Mouse (Mus musculus) heart, embryonic 11.5 days (tissue): Measurements from ENCODE around the gene Top1. TPM values are rescaled to one million over a fixed set of nuclear protein-coding genes. Genes with fewer than 3 reads are reported as not detected.

Experiments used
- ATAC-seq: fragments of 200-750 bp; cut with Nextera tagmentation; replicated peaks from 2 replicates; pipeline ENCODE4 v1.8.0; 2017; ENCODE audit warnings: moderate library complexity; ENCODE audit not compliant: insufficient number of reproducible peaks, low FRiP score, low TSS enrichment
- H3K27ac ChIP-seq: fragments of 300-500 bp; sonication (generic); 2 replicates; pipeline ENCODE4 v1.5.1; 2014; ENCODE audit warnings: mild to moderate bottlenecking, low read depth, low read length
- H3K27me3 ChIP-seq: fragments of 300-500 bp; sonication (generic); 2 replicates; pipeline ENCODE4 v1.6.1; 2014; ENCODE audit warnings: mild to moderate bottlenecking, low read length, mixed read lengths; ENCODE audit not compliant: control insufficient read depth, insufficient read depth
- H3K36me3 ChIP-seq: fragments of 300-500 bp; sonication (generic); 2 replicates; pipeline ENCODE4 v1.6.1; 2014; ENCODE audit warnings: mild to moderate bottlenecking, low read length, moderate library complexity, mixed read lengths; ENCODE audit not compliant: control insufficient read depth, insufficient read depth
- H3K4me1 ChIP-seq: fragments of 300-500 bp; sonication (generic); 2 replicates; pipeline ENCODE4 v1.6.1; 2014; ENCODE audit warnings: low read length; ENCODE audit not compliant: control insufficient read depth, insufficient read depth
- H3K4me2 ChIP-seq: fragments of 300-500 bp; sonication (generic); 2 replicates; pipeline ENCODE4 v1.6.1; 2014; ENCODE audit warnings: mild to moderate bottlenecking, moderate library complexity
- H3K4me3 ChIP-seq: fragments of 300-500 bp; sonication (generic); 2 replicates; pipeline ENCODE4 v1.5.1; 2014; ENCODE audit warnings: low read depth, low read length
- H3K9ac ChIP-seq: fragments of 300-500 bp; sonication (generic); 2 replicates; pipeline ENCODE4 v1.6.1; 2014; ENCODE audit warnings: mild to moderate bottlenecking, low read depth, low read length, moderate library complexity
- H3K9me3 ChIP-seq: fragments of 300-500 bp; sonication (generic); replicated peaks from 2 replicates; pipeline ENCODE4 v1.6.1; 2016; ENCODE audit warnings: low read length; ENCODE audit not compliant: control insufficient read depth
- WGBS: fragments of 180-500 bp; shearing (Covaris S2); extraction: QIAGEN DNeasy Blood & Tissue Kit; methylation state at CpG from one replicate; pipeline ENCODE4 v1.1.7; 2014; ENCODE audit not compliant: insufficient replicate concordance; 5-methylcytosine and 5-hydroxymethylcytosine counted together
- microRNA-seq: library from miRNA; unstranded; fragments of <30 nt; microRNA quantifications from one replicate; pipeline ENCODE4, GENCODE M21; 2016; ENCODE audit warnings: borderline number of aligned reads
- polyA plus RNA-seq: library from polyadenylated mRNA; unstranded; fragments of >200 nt; fragmentation: Nextera tagmentation; extraction: Ambion mirVana; gene quantifications from 2 replicates; pipeline ENCODE4 v1.2.1, GENCODE M21; 2014

The Top1 gene
- polyA plus RNA-seq, 1 experiment from 2014 or later: 65.4 TPM

DNA sequence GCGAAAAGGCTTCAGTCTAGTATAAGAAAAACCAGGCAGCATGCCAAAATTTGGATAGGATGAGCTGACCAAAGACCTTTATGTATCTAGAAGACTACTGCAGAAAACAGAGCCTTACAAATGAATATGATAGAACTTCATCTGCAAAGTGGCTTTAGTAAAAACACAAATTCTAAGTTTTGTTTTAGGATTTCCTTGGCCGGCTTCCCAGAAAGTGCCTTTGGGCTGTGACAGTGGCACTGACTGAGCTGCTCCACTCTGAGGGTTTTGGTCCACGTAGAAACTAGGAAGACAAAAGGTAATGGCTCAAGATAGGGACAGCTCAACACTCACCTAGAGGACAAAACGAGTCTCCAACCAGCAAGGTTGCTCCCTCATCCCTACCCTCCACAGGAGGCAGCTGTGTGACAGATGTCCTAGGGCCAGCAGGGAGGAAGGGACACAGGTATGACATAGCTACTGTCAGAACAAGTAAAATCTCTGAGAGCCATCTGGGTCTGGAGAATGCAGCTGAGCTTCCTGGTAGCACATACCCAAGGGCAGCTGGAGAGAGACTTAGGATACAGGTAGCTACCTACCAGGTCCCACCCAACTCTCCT is 122.5 kb downstream of the Top1 start:
- no peak for ATAC-seq
- H3K27me3 ChIP-seq: no peaks in the 10 kb centered on the region
- H3K9ac ChIP-seq: no peak overlapping the region
- no peak overlapping the region for H3K27ac ChIP-seq
- H3K9me3 ChIP-seq: no peaks in the 10 kb centered on the region
- no peaks in the 10 kb centered on the region for H3K4me1 ChIP-seq
- H3K36me3 ChIP-seq: peaks cover 5% of the 10 kb centered on the region; the same call in 1 of the 2 replicates
- H3K4me2 ChIP-seq: no peak overlapping the region
- WGBS: 71% methylated on average over 4 of the region's 4 CpGs
- H3K4me3 ChIP-seq: no peak overlapping the region

DNA sequence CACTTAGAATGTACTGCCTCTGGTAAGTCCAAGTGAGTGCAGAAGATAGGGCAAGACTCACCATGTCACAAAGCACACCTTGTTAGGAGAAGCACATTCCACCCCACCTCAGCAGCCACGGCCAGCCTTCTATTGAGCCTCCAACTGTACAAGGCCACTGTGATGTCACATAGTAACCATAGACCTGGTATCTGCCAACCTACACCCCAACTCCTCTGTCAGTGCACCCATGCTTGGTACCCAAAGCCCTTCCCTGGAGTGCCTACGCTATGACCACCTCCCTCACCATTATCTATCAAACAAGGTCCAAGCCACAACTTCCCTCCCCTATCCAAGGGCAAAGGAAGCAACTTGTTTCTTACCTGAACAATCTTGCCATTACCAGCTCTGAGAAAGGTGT is 123.3 kb downstream of the Top1 start:
- H3K27ac ChIP-seq: no peak overlapping the region
- H3K4me1 ChIP-seq: no peaks in the 10 kb centered on the region
- H3K27me3 ChIP-seq: no peaks in the 10 kb centered on the region
- 94% methylated on average over 2 of the region's 2 CpGs for WGBS
- peaks cover 5% of the 10 kb centered on the region; the same call in 1 of the 2 replicates for H3K36me3 ChIP-seq
- H3K9me3 ChIP-seq: no peaks in the 10 kb centered on the region
- no peak overlapping the region for H3K4me2 ChIP-seq
- no peak overlapping the region for H3K9ac ChIP-seq
- no peak overlapping the region for H3K4me3 ChIP-seq
- ATAC-seq: 0 out of 2 replicates have a peak, but pooled peaks have one; percentile 19

DNA sequence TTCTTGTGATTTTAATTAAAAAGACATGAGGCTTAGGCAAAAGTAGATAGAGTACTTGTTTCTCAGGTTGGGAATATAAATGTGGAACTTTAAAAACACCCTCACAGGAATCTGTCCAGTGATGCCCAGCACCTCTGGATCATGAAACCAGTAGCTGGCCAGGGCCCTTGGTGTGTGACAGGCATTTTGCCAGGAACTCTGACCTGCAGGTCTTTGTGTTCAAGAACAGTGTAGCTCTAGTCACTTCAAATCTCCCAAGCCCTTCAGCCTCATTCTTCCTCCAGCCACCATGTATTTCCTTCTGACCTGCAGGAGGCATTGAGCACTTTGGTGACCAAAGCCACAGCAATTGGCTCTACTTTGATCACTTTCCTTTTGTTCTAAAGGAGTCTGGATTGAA is 124.7 kb downstream of the Top1 start:
- Histone ChIP-seq H3K27ac (no peak overlapping the region), H3K36me3 (peaks cover 5% of the 10 kb centered on the region; the same call in 1 of the 2 replicates), H3K4me2 (no peak overlapping the region), H3K9me3 (no peaks in the 10 kb centered on the region), H3K4me1 (no peaks in the 10 kb centered on the region), H3K4me3 (no peak overlapping the region), H3K9ac (no peak overlapping the region), H3K27me3 (no peaks in the 10 kb centered on the region)
- no peak for ATAC-seq

DNA sequence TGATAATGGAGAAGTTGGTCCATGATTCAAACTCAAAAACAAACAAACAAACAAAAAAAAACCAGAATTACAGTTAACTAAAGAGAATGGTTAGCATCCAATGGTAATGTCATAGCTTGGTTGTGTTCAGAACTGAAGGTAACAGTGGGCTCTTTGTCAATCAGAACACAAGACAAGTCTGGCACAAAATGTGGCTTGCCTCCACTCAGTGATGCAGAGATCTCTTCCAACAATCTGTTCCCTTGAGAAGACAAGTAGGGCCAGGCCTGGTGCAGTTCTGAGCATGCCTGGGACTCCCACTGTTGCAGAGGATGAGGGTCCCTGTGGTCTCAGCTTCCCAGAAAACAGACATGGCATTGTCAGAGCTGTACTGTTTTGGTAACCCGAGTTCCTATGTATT is 125.2 kb downstream of the Top1 start:
- H3K4me3 ChIP-seq: no peak overlapping the region
- no peak for ATAC-seq
- H3K9ac ChIP-seq: no peak overlapping the region
- H3K27ac ChIP-seq: no peak overlapping the region
- H3K9me3 ChIP-seq: no peaks in the 10 kb centered on the region
- WGBS: 82% methylated on average over 1 of the region's 1 CpGs
- H3K27me3 ChIP-seq: no peaks in the 10 kb centered on the region
- no peaks in the 10 kb centered on the region for H3K4me1 ChIP-seq
- H3K36me3 ChIP-seq: peaks cover 5% of the 10 kb centered on the region; the same call in 1 of the 2 replicates
- H3K4me2 ChIP-seq: no peak overlapping the region

DNA sequence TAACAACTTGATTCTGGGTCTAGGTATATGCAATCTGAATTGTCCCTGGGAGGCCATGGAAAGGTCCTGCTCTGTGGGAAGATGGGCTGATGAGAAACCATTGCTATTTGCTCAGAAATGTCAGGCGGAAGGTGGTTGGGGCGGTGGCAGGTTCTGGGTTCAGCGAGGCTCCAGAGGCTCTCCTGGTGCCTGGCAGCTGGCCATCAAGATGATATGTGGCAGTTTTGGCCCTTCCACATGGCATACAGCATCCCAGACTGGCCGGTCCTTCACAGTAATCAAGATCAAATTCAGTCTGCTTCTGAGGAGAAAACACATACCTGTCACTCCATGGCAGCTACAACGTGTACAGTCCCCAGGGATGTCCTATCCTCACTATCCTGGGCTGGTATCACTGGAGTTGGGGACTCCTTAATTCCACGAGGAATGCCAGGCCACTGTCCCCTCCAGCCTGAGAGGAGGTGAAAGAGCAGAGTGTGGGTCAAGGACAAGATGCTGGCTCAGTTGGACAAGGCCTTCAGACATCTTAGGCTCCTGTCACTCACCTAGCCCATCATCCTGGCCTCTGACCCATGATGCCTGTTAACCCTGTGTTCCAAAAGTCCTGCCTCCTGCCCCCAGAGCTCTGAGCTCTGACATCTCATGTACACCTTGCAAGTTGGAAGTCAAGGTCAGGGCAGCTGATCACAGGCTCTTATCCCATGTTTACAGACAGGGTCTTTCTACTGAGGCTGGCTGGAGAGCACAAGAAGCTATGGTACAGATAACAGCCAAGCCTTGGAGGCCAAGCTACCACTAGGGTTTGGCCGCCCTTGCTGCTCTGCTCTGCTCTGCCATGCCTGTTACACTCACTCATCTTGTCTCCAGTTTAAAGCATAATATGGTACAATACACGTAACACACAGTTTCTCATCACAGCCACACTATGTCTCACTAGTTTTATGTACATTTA is 125.9 kb downstream of the Top1 start:
- Histone ChIP-seq H3K36me3 (peaks cover 5% of the 10 kb centered on the region; the same call in 1 of the 2 replicates), H3K4me1 (no peaks in the 10 kb centered on the region), H3K9ac (no peak overlapping the region), H3K4me2 (no peak overlapping the region), H3K27ac (no peak overlapping the region), H3K27me3 (no peaks in the 10 kb centered on the region), H3K9me3 (no peaks in the 10 kb centered on the region), H3K4me3 (no peak overlapping the region)
- ATAC-seq: no peak
- 84% methylated on average over 8 of the region's 8 CpGs for WGBS

Small RNA genes within 50 kb of the gene (microRNA-seq; reads per million reads assigned to microRNA genes)
- not detected for gene Gm23968

Other genes starting within 250 kb of the Top1 start
- 31.0 and 33.9 TPM in 2 replicates for gene Plcg1, start 85.4 kb downstream of the Top1 start, polyA plus RNA-seq
- 5.1 and 6.2 TPM in 2 replicates for gene Zhx3, start 227.1 kb downstream of the Top1 start, polyA plus RNA-seq
- 0.83 and 1.1 TPM in 2 replicates for gene Lpin3, start 234.8 kb downstream of the Top1 start, polyA plus RNA-seq